Mouse (Mus musculus) frontal cortex, adult (tissue): ENCODE data around the gene Rgs17.
"Not testable (repeated sequence)": the region's sequence is repeated elsewhere in the genome, so short reads cannot be mapped to it uniquely, and the experiment has no call there.

Source experiments
- ATAC-seq: cut with Nextera tagmentation; 2 replicates; pipeline ENCODE4 v1.9.2; 2017; ENCODE audit warnings: mild to moderate bottlenecking, moderate library complexity, mixed read lengths; ENCODE audit not compliant: low TSS enrichment

The Rgs17 gene

GRCm38 (mm10) chr10:5922294-5922828 lies at the start of gene Rgs17:
Gene Rgs17 (minus strand): TSS chr10:5922400.
- ATAC-seq: peak; percentile 64

DNA sequence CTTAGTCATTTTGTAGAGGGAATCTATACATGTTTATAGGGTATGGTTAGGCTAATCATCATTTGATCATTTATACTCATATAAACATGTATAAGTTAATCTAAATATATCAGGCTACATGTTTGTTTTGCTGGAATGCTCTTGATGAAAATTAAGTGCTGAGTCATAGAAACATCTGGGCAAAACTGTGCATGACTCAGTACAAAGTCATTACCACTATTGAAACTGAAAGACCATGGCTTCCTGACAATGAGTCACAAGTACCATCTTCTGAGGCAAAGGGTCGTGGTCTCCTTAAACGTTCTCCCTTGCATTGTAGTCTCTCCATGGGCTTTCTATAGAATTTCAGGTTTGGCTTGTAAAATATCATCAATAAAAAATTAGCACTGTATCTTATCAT lies 45.5 kb upstream of the Rgs17 start:
- no peak for ATAC-seq

GRCm38 (mm10) chr10:5953787-5954186 lies 31.6 kb upstream of the Rgs17 start:
- ATAC-seq: not testable (repeated sequence)

GRCm38 (mm10) chr10:5924261-5924660 lies 2.1 kb upstream of the Rgs17 start:
- ATAC-seq: peak; percentile 20

DNA sequence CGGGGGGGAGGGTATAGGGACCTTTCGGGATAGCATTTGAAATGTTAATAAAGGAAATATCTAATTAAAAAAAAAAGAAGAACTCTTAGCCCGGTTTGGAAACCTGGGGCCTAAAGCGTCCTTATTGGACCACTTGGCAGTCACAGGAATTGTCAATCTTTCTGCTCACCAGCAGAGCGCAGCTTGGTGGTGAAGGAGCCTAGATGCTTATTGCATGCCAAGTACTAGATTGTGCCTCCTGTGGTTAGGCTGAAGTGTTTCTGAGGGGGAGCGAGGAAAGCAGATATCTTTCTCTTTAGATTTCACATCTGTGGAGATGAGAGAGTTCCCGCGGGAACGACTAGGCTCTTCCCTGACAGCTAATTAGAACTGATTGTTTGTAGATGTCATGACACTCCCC lies 896 bp upstream of the Rgs17 start:
- ATAC-seq: peak; percentile 52

- 0 out of 2 replicates have a peak, but pooled peaks have one; percentile 5 for ATAC-seq
These were observed 429 bp downstream of the Rgs17 start for GRCm38 (mm10) chr10:5921771-5922170.

DNA sequence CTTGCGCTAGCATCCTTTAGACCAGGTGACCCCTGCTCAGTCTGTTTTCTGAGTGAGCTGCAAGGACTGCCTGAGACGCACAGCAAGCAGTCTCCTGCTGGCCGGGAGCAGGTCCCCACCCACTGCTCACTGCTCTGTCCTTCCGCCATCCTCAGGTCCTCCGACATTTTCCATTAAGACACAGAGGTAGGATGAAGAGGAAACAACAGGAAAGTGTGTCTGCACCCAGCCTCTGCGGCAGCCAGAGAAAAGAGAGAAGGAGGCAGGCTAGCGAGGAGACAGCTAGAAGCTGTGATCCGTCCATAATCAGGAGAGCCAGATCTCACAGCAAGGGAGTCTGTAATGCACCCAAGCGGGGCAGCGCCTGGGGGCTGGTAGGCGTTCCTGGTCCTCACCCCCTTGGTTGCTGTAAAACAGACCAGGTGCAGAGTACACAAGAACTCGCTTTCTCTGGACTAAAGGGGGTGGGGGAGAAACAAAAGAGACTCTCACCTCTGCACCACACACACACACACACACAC lies 1.1 kb downstream of the Rgs17 start:
- ATAC-seq: peak; percentile 50

DNA sequence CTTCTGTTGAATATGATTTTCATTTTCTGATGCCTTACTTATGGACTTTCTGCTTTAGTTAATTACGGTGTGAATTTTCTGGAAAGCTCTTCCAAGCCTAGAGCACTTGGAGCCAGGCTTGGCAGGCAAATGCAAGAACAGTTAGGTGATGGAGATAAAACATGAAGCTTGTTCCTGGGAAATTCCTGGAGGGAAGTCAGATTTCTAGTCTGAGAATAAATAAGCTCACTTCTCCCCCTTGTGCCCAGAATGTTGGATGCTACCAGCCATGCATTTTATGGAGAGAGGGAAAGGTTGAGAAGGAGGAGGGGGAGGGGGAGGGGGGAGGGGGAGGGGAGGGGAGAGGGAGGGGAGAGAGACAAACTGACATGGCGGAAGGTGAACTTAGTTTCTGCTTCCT lies 17.8 kb downstream of the Rgs17 start:
- ATAC-seq: peak; percentile 91

GRCm38 (mm10) chr10:5901777-5902176 lies 20.4 kb downstream of the Rgs17 start:
- no peak for ATAC-seq

GRCm38 (mm10) chr10:5900731-5901130 lies 21.5 kb downstream of the Rgs17 start:
- no peak for ATAC-seq

GRCm38 (mm10) chr10:5877106-5877505 lies 45.1 kb downstream of the Rgs17 start:
- ATAC-seq: peak; percentile 86

DNA sequence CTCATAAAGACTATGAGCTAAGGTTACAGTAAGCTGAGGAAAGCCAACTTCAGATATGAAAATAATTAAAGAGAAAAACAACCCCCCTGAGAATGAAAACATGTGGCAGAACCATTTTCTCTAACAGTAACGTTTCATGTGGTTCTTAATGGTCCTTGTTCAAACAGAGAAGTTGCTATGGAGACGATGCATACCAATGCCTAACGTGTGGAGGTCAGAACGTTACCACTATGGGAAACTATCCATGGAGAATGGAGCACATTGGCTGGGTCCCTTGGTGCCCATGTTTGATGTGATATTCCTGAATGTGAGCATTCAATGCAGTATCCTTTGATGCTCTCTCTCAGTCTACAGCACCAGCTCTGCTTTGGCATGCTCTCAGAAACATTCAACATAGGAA lies 51.1 kb downstream of the Rgs17 start:
- no peak for ATAC-seq

DNA sequence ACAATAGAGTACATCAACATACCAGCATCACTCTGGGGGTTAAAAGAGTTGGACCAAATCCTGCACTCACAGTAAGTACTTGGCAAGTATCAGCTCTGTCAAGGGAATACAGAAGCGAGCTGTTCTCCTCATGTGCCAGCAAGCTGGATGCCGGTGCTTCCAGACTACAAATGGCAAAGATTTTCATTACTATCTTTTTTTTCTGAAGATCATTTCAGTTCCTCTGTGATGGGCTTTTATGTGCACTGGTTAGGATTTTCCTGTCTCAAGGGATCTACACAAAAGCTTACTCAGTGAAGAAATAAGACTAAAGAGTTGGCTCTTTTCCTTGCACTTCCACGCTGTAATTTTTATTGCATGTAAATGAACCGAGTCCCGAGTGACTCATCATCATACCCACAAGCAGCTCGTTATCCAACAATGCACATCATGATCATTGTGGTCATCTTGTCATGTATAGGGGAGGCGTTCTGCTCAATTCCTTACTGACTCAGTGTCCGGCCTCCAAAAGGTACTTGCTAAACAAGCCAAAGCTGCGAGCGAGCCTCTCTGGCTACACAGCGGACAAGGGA lies 54.1 kb downstream of the Rgs17 start:
- ATAC-seq: peak; percentile 89

DNA sequence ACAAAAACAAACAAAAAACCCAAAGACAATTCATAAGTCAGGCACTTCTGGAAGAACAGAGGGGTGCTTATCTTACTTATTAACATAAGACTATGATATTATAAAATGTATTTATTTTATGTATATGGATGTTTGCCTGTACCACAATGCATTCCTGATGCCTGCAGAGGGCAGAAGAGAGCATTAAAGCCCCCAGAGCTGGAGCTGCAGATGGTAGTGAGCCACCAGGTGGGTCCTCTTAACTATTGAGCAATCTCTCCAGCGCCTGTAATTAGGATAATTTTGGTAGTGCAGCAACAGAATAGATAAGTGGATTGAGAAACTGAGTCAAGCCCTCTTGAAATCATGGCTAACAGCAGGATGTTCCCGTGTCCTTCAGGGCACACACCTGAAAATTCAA lies 56.2 kb downstream of the Rgs17 start:
- no peak for ATAC-seq

DNA sequence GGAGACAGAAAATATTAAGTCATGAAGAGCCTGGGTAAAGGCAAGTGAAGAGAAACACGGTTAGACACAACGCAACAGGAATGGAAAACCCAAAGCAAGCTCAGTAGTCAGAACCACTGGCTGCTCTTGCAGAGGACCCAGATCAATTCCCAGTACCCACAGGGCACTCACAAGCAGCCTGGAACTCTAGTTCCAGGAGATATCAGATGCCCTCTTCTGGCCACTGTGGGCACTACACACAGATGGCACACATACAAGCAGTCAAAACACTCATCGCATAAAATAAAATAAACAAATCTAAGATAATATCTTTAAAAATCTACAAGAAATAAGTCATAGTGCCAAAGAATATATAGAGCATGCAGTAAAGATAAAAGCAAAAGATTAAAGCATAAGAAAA lies 59.5 kb downstream of the Rgs17 start:
- ATAC-seq: no peak

DNA sequence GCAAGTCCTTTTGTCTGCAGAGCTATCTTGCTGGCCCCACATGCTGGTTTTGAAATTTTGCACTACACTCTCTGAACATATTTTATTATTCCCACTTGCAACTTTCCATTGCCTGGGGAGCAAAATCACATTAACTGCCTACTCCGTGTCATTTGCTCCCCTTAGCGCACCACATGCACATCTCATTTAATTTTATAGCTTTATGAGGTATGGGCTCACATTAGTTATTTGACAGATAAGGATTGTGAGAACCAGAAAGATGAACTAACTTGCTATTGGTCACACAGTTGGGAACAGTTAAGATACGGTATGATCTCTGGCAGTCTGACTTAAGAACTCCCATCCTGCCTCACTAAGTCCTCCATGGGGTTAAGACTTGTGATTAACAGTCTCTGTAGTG lies 61.4 kb downstream of the Rgs17 start:
- no peak for ATAC-seq

- ATAC-seq: no peak
These were observed 62.5 kb downstream of the Rgs17 start for GRCm38 (mm10) chr10:5859729-5860128.

DNA sequence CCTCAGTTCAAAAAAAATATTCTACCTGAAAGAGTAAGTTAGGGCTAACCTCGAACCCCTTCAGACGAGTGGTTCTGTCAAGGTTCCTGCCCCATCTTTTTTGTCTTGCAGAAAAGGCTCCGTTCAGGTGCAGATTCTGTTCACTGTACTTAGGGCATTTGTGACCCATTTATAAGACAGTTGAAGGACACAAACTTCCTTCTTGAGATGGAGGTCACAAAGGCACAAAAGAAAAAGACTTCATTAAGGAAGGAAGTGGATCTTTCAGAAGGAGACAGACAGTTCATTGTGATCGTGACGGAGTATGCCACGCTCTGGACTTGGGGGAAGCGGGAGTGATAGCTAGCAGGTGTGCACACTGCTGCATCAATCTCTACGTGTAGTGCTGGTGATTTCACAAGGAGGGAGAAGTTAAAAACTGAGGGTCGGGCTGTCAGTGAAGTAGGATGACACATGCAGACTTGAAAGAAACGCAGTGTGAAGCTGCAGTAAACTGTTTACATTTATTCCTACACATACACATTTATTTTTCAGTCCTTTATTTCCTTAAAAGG lies 64.1 kb downstream of the Rgs17 start:
- ATAC-seq: no peak

DNA sequence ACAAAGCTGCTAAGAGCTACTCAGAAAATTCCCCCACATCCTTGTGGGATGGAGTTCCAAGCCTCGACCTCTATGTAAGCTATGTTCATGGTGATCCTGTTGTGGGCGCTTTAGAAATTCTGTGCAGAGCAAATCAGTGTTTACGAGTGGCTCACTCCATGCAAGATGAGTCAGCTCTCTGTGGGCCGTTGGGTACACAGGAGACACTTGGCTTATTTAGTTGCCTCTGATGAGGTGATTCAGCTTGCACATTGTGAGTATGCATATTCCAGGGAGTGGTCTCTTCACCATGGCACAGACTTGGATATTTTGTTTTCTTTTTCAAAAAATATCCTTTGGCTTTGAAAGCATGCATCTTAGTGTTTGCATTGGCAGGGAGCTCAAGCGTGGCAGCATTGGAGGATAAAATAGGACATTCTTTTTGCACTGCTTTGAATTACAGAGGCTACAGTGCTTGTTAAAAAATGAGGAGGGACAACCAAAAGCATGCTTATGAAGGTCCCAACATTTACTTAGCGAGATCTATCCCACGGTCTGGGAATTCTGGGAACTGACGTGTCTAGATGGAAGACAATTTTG lies 68.8 kb downstream of the Rgs17 start:
- ATAC-seq: peak; percentile 97

- peak; percentile 66; the same call in 1 of the 2 replicates for ATAC-seq
These were observed 75.3 kb downstream of the Rgs17 start for GRCm38 (mm10) chr10:5846939-5847338.

- peak; percentile 75 for ATAC-seq
These were observed 80.8 kb downstream of the Rgs17 start for GRCm38 (mm10) chr10:5841369-5841768.

GRCm38 (mm10) chr10:5826336-5827025 lies 95.7 kb downstream of the Rgs17 start:
- no peak for ATAC-seq
